Mouse (Mus musculus) limb, embryonic 15.5 days (tissue): ENCODE measurements around the gene 1700016C15Rik. TPM values are rescaled to one million over a fixed set of nuclear protein-coding genes. Genes with fewer than 3 reads are reported as not detected.
A peak's percentile ranks its signal among the peaks of the same experiment; 100 is the strongest.

Experiments
- ATAC-seq: fragments of 200-750 bp; cut with Nextera tagmentation; 2 replicates; pipeline ENCODE4 v1.8.0; 2017; ENCODE audit warnings: low read depth, moderate TSS enrichment; ENCODE audit not compliant: insufficient number of reproducible peaks, low FRiP score, low TSS enrichment
- H3K27ac ChIP-seq: fragments of 300-500 bp; sonication (generic); 2 replicates; pipeline ENCODE4 v1.5.1; 2015; ENCODE audit warnings: moderate library complexity, mild to moderate bottlenecking, inconsistent platforms
- H3K27me3 ChIP-seq: fragments of 300-500 bp; sonication (generic); 2 replicates; pipeline ENCODE4 v1.6.1; 2015; ENCODE audit warnings: inconsistent platforms
- H3K36me3 ChIP-seq: fragments of 300-500 bp; sonication (generic); 2 replicates; pipeline ENCODE4 v1.6.1; 2015; ENCODE audit warnings: inconsistent platforms
- H3K4me1 ChIP-seq: fragments of 300-500 bp; sonication (generic); 2 replicates; pipeline ENCODE4 v1.6.1; 2015; ENCODE audit warnings: inconsistent platforms
- H3K4me2 ChIP-seq: fragments of 300-500 bp; sonication (generic); 2 replicates; pipeline ENCODE4 v1.6.1; 2015; ENCODE audit warnings: mild to moderate bottlenecking, inconsistent platforms
- H3K4me3 ChIP-seq: fragments of 300-500 bp; sonication (generic); 2 replicates; pipeline ENCODE4 v1.5.1; 2015; ENCODE audit warnings: mild to moderate bottlenecking, inconsistent platforms
- H3K9ac ChIP-seq: fragments of 300-500 bp; sonication (generic); 2 replicates; pipeline ENCODE4 v1.6.1; 2015; ENCODE audit warnings: inconsistent platforms
- H3K9me3 ChIP-seq: fragments of 300-500 bp; sonication (generic); 2 replicates; pipeline ENCODE4 v1.6.1; 2016; ENCODE audit warnings: inconsistent platforms
- WGBS: fragments of 180-500 bp; shearing (Covaris S2); methylation state at CpG from one replicate; pipeline ENCODE4 v1.1.7; 2015; 5-methylcytosine and 5-hydroxymethylcytosine counted together
- polyA plus RNA-seq: library from polyadenylated mRNA; unstranded; fragments of >200 nt; fragmentation: Nextera tagmentation; extraction: Ambion mirVana; gene quantifications from 2 replicates; pipeline ENCODE4 v1.2.1, GENCODE M21; 2015

Gene 1700016C15Rik
- not detected in 2 replicates for polyA plus RNA-seq

DNA sequence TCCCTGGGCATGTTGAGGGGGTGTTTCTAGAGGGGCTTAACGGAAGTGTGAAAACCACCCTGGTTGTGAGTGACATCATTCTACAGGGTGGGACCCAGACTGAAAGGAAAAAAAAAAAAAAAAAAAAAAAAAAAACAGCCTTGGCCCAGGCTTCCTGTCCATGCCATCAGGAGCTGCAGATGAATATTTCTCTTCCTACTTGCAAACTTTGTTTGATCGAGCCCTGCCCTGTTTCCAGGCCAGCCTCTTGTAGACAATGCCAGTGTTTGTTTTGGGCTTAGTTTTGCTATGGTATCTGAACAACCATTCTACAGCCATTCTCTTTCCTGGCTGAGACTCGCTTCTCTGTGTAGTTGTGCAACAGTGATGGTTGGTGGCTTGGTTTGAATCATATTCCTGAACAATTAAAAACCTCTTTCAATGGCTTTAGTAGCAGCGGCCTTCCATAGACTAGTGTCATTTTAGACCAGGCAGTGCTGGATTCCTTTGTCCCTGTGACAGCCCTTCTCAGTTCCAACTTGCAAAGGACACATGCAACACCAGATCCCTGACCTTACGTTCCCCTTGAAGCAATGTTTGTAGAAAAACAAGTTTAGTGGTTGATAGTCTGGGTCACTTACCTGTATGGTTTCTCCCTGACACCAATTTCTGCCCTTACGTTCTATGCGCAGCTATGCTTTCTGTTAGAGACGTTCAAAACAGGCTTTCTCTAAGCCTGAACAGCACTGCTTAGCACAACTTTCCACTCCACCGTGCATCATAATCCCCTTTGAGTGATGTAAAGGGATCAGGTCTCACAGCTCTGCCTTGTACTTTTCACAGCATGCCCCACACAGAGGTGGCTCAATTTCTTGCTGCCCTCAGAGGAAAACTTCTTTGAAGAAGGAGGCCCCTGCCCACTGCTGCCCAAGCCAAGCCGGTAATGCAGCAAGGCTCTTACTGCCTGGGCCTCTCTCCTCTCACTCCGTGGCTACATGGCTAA lies at the start of gene 1700016C15Rik:
Gene 1700016C15Rik, plus strand, starts transcription at position 772 of the 982 bp plus-strand sequence.
- Histone ChIP-seq H3K9me3 (no peaks in the 10 kb centered on the region), H3K4me1 (no peaks in the 10 kb centered on the region), H3K4me2 (no peak within 1 kb of the TSS), H3K36me3 (no peaks in the 10 kb centered on the region), H3K9ac (no peak within 1 kb of the TSS), H3K4me3 (no peak within 1 kb of the TSS), H3K27ac (no peak within 1 kb of the TSS), H3K27me3 (no peaks in the 10 kb centered on the region)
- ATAC-seq, result no peak
- WGBS, result 65% methylated on average over 11 of the region's 11 CpGs

DNA sequence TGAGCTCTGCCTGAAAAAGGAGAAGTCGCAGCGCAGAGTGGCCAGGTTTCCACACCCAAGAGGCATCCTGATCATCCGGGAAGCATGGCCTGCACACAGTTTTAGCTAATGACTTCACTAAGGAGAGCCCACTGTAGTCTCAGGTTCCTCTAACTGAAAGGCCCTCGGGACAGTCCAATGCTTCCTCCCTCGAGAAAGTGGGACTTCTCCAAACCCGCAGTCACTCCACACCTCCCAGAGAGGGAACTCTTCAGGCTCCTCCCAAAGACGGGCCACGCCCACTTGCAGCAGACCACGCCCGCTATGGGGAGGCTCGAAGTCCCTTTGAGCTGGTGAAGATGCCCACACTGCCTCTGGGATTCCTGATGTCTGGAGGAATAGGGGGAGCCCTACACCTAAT lies 48.4 kb upstream of the 1700016C15Rik start:
- 78% methylated on average over 11 of the region's 11 CpGs for WGBS

DNA sequence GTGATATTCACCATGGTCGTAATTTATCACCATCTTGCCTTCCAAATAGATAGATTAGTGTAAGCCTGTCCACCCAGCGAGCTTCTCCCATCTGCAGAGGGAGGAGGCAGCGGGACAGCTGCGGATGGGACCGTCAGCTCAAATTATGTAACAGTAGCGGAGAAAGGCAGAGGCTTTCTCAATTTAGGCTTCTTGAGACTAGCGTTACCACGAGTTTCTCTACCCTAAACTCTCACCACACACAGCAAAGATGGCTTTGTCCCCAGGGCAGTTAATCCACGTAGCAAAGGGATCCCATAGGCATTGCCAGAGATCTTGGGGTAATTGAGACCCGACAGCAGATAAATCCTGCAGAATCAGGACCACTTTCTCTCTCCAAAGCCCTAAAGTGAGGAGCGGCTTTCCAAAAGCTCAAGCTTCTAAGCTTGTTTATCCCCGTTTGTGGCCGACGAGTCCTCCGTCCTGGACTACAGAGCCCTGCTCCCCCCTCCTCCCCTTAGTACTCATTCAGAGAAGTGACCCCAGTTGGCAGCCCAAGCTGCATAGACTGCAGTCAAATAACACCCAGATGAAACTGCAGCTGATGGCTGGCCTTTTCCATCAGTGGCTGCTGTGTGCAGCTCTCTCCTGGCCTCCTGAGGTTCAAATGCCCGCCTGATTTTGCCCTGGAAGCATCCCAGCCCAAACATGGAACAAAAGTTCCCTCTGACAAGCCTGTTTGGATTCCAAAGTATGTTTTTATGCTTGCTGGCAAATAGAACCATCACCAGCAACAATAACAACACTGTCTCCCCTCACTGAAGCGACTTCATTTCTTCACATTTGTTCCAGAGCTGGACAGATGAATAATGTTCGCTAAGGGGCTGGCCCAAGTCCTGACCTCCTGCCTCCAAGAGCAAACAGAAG lies 45.4 kb upstream of the 1700016C15Rik start:
- Histone ChIP-seq H3K36me3 (no peaks in the 10 kb centered on the region), H3K9ac (no peak overlapping the region), H3K9me3 (no peaks in the 10 kb centered on the region), H3K27me3 (no peaks in the 10 kb centered on the region), H3K4me1 (no peaks in the 10 kb centered on the region), H3K4me3 (no peak overlapping the region), H3K4me2 (no peak overlapping the region), H3K27ac (no peak overlapping the region)
- ATAC-seq, result no peak
- 50% methylated on average over 18 of the region's 18 CpGs for WGBS

More for the DNA sequence above, 48.4 kb upstream of the 1700016C15Rik start:
- no peak overlapping the region for H3K4me3 ChIP-seq
- no peak overlapping the region for H3K4me2 ChIP-seq
- H3K27ac ChIP-seq, result no peak overlapping the region
- H3K36me3 ChIP-seq, result no peaks in the 10 kb centered on the region
- H3K27me3 ChIP-seq, result no peaks in the 10 kb centered on the region
- H3K9me3 ChIP-seq, result no peaks in the 10 kb centered on the region
- H3K4me1 ChIP-seq, result no peaks in the 10 kb centered on the region
- H3K9ac ChIP-seq, result no peak overlapping the region
- ATAC-seq, result no peak

DNA sequence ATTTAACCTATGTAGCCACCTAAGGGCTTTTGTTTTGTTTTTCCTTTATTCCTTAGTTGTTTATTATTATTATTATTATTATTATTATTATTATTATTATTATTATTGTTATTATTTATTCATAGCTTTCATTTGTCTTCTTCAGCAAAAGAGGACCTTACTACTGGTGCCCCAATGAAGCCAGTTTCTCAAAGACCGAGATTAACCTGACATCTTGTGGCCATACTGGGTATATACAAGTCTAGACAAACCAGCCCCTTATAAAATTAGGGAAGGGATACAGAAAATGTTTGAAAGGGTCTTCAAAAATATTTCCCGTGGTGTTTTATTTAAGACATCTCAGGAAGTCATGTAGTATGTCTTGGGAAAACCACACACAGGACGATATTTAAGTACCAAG lies 44.7 kb upstream of the 1700016C15Rik start:
- no peak for ATAC-seq
- Histone ChIP-seq H3K9me3 (no peaks in the 10 kb centered on the region), H3K27me3 (no peaks in the 10 kb centered on the region), H3K4me1 (no peaks in the 10 kb centered on the region), H3K27ac (no peak overlapping the region), H3K36me3 (no peaks in the 10 kb centered on the region), H3K4me2 (no peak overlapping the region), H3K9ac (no peak overlapping the region), H3K4me3 (no peak overlapping the region)
- WGBS, result 12% methylated on average over 3 of the region's 3 CpGs

DNA sequence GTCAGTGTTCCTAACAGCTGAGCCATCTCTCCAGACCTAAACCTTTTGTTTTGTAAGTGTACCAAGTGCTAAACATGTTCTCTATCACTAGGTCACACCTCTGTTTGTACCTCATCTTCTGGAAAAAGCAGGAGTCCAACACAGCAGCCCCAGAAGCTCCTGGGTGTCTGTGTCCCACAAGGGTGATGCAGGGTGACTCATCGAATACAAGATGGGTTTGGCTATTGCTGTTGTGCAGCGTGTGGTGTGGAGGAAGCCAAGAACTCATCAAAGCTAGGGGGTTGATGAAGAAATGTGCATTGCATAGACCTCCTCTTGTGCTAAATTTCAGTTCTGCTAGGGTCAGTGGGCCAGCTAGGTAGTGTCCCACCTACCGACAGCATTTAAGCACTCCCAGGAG lies 43.5 kb upstream of the 1700016C15Rik start:
- H3K27ac ChIP-seq, result no peak overlapping the region
- H3K9ac ChIP-seq, result no peak overlapping the region
- no peaks in the 10 kb centered on the region for H3K36me3 ChIP-seq
- H3K27me3 ChIP-seq, result no peaks in the 10 kb centered on the region
- H3K4me1 ChIP-seq, result no peaks in the 10 kb centered on the region
- no peak for ATAC-seq
- H3K9me3 ChIP-seq, result no peaks in the 10 kb centered on the region
- WGBS, result 70% methylated on average over 3 of the region's 3 CpGs
- no peak overlapping the region for H3K4me3 ChIP-seq
- H3K4me2 ChIP-seq, result no peak overlapping the region

DNA sequence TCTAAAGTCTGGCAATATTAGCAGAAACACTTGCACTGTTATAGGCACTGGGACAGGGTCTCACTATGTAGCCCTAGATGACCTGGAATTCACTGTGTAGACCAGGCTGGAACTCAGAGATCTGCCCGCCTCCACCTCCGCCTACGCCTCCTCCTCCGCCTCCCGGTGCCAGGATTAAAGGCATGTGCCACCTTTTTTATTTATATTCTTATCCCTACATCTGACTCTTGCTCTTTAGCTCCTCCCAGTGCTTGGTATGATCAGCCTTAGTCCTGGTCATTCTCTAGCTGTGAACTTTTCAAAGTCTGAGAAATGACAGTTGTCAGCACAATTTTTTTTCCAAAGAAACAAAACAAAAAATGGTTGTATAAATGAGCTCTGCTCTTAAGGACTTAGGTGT lies 42.6 kb upstream of the 1700016C15Rik start:
- no peak overlapping the region for H3K9ac ChIP-seq
- no peaks in the 10 kb centered on the region for H3K9me3 ChIP-seq
- H3K4me2 ChIP-seq, result no peak overlapping the region
- 82% methylated on average over 5 of the region's 5 CpGs for WGBS
- H3K36me3 ChIP-seq, result no peaks in the 10 kb centered on the region
- H3K4me3 ChIP-seq, result no peak overlapping the region
- no peaks in the 10 kb centered on the region for H3K27me3 ChIP-seq
- H3K27ac ChIP-seq, result no peak overlapping the region
- no peaks in the 10 kb centered on the region for H3K4me1 ChIP-seq
- no peak for ATAC-seq

DNA sequence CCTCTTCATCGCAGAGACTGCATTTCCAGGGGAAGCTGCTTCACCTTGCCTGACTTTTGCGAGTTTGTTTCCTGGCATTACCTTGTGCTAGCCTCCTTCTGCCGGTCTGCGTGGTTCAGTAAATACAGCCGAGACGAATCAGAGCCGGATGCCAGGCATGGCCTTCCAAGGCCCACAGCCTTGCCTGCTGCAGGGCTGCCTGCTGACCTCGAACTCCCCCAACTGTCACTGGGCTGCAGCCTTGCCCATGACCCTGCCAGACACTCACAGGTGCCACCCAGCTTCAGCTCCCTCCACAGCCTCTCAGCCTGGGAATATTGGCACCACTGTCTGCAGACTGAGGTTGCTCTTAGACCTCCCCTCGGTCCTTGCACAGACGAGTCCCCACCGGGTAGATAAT lies 37.1 kb upstream of the 1700016C15Rik start:
- Histone ChIP-seq H3K27ac (no peak overlapping the region), H3K36me3 (no peaks in the 10 kb centered on the region), H3K4me1 (no peaks in the 10 kb centered on the region), H3K9me3 (no peaks in the 10 kb centered on the region), H3K9ac (no peak overlapping the region), H3K4me3 (no peak overlapping the region), H3K27me3 (no peaks in the 10 kb centered on the region), H3K4me2 (no peak overlapping the region)
- 60% methylated on average over 11 of the region's 11 CpGs for WGBS
- ATAC-seq, result no peak

DNA sequence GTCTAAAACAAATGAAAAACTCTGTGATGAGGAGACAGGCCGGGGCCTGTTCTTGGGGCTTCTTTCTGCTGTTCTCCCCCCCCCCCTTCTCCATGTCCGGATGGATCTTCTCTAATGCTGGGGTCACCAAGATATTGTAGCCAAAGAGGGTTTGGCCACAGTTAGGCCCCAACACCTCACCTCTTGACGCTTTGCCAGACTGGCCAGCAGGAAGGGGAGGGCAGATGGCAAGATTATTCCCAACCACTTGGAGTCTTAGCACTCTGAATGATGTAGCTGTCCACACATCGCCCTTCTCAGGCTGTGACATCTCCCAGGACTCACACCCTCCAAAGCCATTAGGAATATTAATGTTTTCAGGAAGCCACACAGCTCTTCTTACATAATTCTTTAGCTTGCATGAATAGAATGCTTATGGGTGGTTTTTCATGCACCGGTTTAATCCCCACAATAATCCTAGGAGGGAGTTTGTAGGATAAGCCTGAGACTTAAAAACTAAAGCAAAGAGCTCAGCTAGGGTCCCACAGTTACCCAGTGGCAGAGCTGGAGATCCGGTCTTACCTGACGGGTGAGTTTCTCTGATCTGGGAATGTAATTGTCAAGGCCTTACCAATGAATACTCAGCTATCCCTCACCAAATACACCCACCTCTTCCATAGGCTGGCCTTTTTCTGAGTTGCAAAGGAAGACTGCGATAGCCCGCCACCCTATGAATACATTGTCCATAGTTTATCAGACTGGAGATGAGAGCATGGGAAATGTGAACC lies 35.9 kb upstream of the 1700016C15Rik start:
- H3K4me1 ChIP-seq, result no peaks in the 10 kb centered on the region
- 75% methylated on average over 9 of the region's 9 CpGs for WGBS
- H3K36me3 ChIP-seq, result no peaks in the 10 kb centered on the region
- no peak overlapping the region for H3K4me3 ChIP-seq
- no peak overlapping the region for H3K4me2 ChIP-seq
- H3K27me3 ChIP-seq, result no peaks in the 10 kb centered on the region
- no peak overlapping the region for H3K9ac ChIP-seq
- no peaks in the 10 kb centered on the region for H3K9me3 ChIP-seq
- no peak for ATAC-seq
- no peak overlapping the region for H3K27ac ChIP-seq

DNA sequence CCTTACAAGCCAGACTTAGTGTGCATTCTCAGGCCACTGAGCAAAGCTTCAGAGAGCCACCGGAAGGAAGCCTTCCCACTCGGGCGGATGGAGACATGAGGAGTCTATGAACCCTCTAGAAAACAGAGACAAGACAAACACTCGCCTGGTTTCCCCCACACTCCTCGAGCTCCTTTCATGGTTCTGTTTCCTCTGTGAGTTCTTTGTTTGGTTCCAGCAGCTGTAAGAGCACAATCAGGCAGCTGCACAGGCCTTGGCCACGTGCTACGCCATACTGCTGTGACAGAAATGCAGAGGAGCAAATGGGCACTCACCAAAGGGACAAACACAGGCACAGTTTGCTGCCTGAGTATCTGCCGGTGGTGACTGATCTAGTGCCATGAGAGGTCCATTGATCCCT lies 29.1 kb upstream of the 1700016C15Rik start:
- H3K4me1 ChIP-seq, result peaks cover 5% of the 10 kb centered on the region
- no peak overlapping the region for H3K4me2 ChIP-seq
- no peaks in the 10 kb centered on the region for H3K9me3 ChIP-seq
- no peak for ATAC-seq
- H3K27ac ChIP-seq, result no peak overlapping the region
- H3K9ac ChIP-seq, result no peak overlapping the region
- H3K36me3 ChIP-seq, result no peaks in the 10 kb centered on the region
- no peak overlapping the region for H3K4me3 ChIP-seq
- 74% methylated on average over 8 of the region's 8 CpGs for WGBS
- no peaks in the 10 kb centered on the region for H3K27me3 ChIP-seq

DNA sequence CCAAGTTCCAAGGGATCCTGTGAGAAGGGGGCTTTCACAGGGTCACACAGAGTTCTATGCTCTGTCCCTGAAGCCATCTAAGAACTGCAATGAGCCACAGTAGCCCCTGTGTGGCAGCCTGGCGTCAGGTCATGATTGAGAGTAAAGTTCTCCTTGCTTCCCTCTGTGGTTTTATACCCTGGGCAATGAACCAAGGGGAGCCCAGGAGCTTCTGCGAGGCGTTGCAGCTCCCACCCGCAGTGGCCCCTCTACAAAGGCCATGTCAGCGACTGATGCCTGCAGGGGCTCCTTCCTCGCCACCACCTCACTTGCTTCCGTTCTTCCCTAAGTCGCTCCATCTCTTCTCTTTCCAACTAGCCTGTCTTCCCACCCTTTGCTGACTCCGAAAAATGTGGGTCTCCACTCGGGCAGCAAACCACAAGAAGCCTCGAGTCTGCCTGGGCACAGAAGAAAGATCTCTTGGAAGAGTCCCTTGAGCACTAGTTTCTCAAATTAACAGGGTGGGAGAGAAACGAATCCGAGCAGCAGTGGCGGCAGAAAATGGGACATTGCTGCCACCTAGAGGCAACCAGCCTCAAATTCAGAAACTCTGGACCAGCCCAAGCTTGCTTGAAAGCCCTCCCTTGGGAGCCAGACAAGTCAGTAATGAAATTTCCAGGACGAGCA lies 27.0 kb upstream of the 1700016C15Rik start:
- under 1% methylated on average over 15 of the region's 15 CpGs for WGBS

More for the DNA sequence above, 27.0 kb upstream of the 1700016C15Rik start:
- Histone ChIP-seq H3K9me3 (no peaks in the 10 kb centered on the region), H3K27ac (no peak overlapping the region), H3K36me3 (no peaks in the 10 kb centered on the region), H3K27me3 (no peaks in the 10 kb centered on the region), H3K9ac (0 out of 2 replicates have a peak overlapping the region, but pooled peaks have one; percentile 20), H3K4me2 (peak overlapping the region; percentile 84), H3K4me1 (peaks cover 5% of the 10 kb centered on the region), H3K4me3 (peak overlapping the region; percentile 44)
- ATAC-seq, result peak; percentile 59; the same call in 1 of the 2 replicates
